Mouse (Mus musculus): ENCODE results near the gene 4933407L21Rik.

GRCm38 (mm10) chr1:85894748-85895360 is 33.4 kb upstream of the 4933407L21Rik start:
- TF ChIP-seq CTCF (IDR thresholded peaks at IDR 0.05; ENCODE audit: control insufficient read depth, insufficient read depth, low read length) (no peak), POLR2A (IDR thresholded peaks at IDR 0.05; ENCODE audit: borderline replicate concordance, control insufficient read depth, low read depth, low read length) (no peak)

Measured in bone marrow, adult 2 months (tissue).